Mouse (Mus musculus): ENCODE measurements around the gene Tent5c. TPM values are rescaled to one million over a fixed set of nuclear protein-coding genes. Genes with fewer than 3 reads are reported as not detected.

Gene Tent5c
- polyA plus RNA-seq, 1 experiment from 2014 or later = 3.8 TPM

GRCm38 (mm10) chr3:100521626-100522025 is 32.5 kb upstream of the Tent5c start:
- Histone ChIP-seq H3K36me3 (ENCODE audit: control insufficient read depth, insufficient read depth, low read length) (no peaks in the 10 kb centered on the region), H3K27me3 (ENCODE audit: control insufficient read depth, insufficient read depth, low read length) (no peaks in the 10 kb centered on the region), H3K4me2 (ENCODE audit: low read depth, low read length, severe bottlenecking) (no peak overlapping the region), H3K9ac (ENCODE audit: low read length) (no peak overlapping the region), H3K9me3 (ENCODE audit: control insufficient read depth, low read length) (no peaks in the 10 kb centered on the region), H3K4me3 (ENCODE audit: low read depth, low read length) (no peak overlapping the region), H3K4me1 (replicated peaks; ENCODE audit: control insufficient read depth, insufficient read depth, low read length) (no peaks in the 10 kb centered on the region), H3K27ac (ENCODE audit: low read depth, low read length) (no peak overlapping the region)
- DNase-seq (ENCODE audit: low spot score) = no peak
- 50% methylated on average over 1 of the region's 1 CpGs for WGBS
- no peak for ATAC-seq (replicated peaks; ENCODE audit: low FRiP score)

GRCm38 (mm10) chr3:100515754-100516141 is 26.6 kb upstream of the Tent5c start:
- Histone ChIP-seq H3K4me2 (ENCODE audit: low read depth, low read length, severe bottlenecking) (no peak overlapping the region), H3K9ac (ENCODE audit: low read length) (no peak overlapping the region), H3K27ac (ENCODE audit: low read depth, low read length) (no peak overlapping the region), H3K36me3 (ENCODE audit: control insufficient read depth, insufficient read depth, low read length) (no peaks in the 10 kb centered on the region), H3K4me1 (replicated peaks; ENCODE audit: control insufficient read depth, insufficient read depth, low read length) (no peaks in the 10 kb centered on the region), H3K27me3 (ENCODE audit: control insufficient read depth, insufficient read depth, low read length) (no peaks in the 10 kb centered on the region), H3K9me3 (ENCODE audit: control insufficient read depth, low read length) (no peaks in the 10 kb centered on the region), H3K4me3 (ENCODE audit: low read depth, low read length) (no peak overlapping the region)
- DNase-seq (ENCODE audit: low spot score) = no peak
- ATAC-seq (replicated peaks; ENCODE audit: low FRiP score) = no peak
- WGBS = 87% methylated on average over 5 of the region's 5 CpGs

DNA sequence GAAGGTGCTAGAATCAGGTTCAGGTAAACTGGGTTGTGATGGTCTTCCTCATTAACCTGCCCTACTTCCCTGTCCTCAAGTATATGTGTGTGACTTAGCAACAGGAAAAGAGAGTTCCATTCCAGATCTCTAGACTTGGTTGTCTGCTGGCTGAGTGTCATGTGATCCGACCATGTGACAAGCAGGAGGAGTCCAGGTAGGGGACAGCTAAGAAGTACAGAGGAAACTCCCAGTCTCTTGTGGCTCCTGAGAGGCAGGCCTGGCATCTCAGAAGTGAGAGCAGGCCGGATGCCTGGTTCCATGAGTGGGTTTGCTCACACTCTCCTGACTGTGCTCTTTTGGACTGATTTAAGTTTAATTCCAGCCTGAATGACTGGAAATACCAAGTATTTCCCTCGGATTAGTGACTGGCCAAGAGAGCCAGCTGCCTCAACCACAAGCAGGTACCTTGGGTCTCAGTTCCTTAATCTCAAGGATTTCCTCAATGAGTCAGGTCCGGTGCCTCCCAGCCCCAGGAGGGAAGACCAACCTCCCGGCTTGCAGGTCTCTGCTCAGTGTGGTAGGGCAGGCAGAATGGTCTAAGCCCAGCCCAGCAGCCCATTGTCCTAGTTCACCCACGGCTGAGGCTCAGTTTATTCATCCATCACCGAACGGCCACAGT is 26.1 kb upstream of the Tent5c start:
- Histone ChIP-seq H3K9me3 (ENCODE audit: control insufficient read depth, low read length) (no peaks in the 10 kb centered on the region), H3K27ac (ENCODE audit: low read depth, low read length) (no peak overlapping the region)

DNA sequence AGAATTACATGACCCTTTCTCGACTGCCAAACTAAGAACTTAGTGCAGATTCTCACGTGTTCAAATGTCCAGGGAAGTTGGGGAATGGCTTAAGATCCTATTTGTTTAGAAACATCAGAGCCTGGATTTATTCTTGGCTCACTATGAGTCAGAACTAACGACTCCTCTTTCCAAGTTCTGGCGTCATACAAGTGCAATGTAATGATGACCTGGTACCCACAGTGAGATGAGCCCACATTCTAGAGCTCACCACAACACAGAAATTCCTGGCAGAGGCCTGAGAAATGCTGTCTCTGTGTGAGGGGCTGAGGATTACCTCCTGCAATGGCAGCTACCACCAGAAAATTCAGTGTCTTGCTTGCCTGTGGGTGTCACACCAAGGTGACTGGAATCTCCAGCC is 18.1 kb upstream of the Tent5c start:
- WGBS = 83% methylated on average over 4 of the region's 4 CpGs
- H3K4me2 ChIP-seq (ENCODE audit: low read depth, low read length, severe bottlenecking) = no peak overlapping the region
- no peaks in the 10 kb centered on the region for H3K4me1 ChIP-seq (replicated peaks; ENCODE audit: control insufficient read depth, insufficient read depth, low read length)
- no peak overlapping the region for H3K9ac ChIP-seq (ENCODE audit: low read length)
- no peak for DNase-seq (ENCODE audit: low spot score)
- no peaks in the 10 kb centered on the region for H3K27me3 ChIP-seq (ENCODE audit: control insufficient read depth, insufficient read depth, low read length)
- H3K27ac ChIP-seq (ENCODE audit: low read depth, low read length) = no peak overlapping the region
- no peaks in the 10 kb centered on the region for H3K36me3 ChIP-seq (ENCODE audit: control insufficient read depth, insufficient read depth, low read length)
- H3K9me3 ChIP-seq (ENCODE audit: control insufficient read depth, low read length) = no peaks in the 10 kb centered on the region
- H3K4me3 ChIP-seq (ENCODE audit: low read depth, low read length) = no peak overlapping the region
- no peak for ATAC-seq (replicated peaks; ENCODE audit: low FRiP score)

More for the DNA sequence above, 26.1 kb upstream of the Tent5c start:
- WGBS = 74% methylated on average over 8 of the region's 8 CpGs
- DNase-seq (ENCODE audit: low spot score) = no peak
- Histone ChIP-seq H3K27me3 (ENCODE audit: control insufficient read depth, insufficient read depth, low read length) (no peaks in the 10 kb centered on the region), H3K4me3 (ENCODE audit: low read depth, low read length) (no peak overlapping the region), H3K4me1 (replicated peaks; ENCODE audit: control insufficient read depth, insufficient read depth, low read length) (no peaks in the 10 kb centered on the region), H3K4me2 (ENCODE audit: low read depth, low read length, severe bottlenecking) (no peak overlapping the region), H3K36me3 (ENCODE audit: control insufficient read depth, insufficient read depth, low read length) (no peaks in the 10 kb centered on the region), H3K9ac (ENCODE audit: low read length) (no peak overlapping the region)
- ATAC-seq (replicated peaks; ENCODE audit: low FRiP score) = no peak

DNA sequence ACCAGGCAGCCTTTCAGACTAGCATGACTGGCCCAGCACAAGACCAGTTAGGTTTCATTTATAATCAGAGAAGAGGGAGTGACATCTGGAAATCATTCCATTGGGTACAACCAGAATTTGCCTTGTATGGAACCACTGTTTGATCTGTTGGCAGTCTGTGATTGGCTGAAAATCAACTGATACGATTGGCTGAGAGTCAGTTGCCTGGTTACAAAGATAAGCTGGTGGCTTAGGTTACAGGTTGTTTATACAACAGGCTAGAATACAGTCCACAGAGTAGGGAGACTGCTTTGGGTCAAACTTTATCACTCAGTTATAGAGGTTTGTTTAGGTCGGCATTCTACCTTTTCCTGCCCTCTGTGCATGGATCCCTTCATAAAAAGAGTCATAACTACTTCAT is 17.6 kb upstream of the Tent5c start:
- no peaks in the 10 kb centered on the region for H3K4me1 ChIP-seq (replicated peaks; ENCODE audit: control insufficient read depth, insufficient read depth, low read length)
- H3K9ac ChIP-seq (ENCODE audit: low read length) = no peak overlapping the region
- H3K4me2 ChIP-seq (ENCODE audit: low read depth, low read length, severe bottlenecking) = no peak overlapping the region
- no peak overlapping the region for H3K27ac ChIP-seq (ENCODE audit: low read depth, low read length)
- no peak overlapping the region for H3K4me3 ChIP-seq (ENCODE audit: low read depth, low read length)
- no peaks in the 10 kb centered on the region for H3K36me3 ChIP-seq (ENCODE audit: control insufficient read depth, insufficient read depth, low read length)
- WGBS = 77% methylated on average over 2 of the region's 2 CpGs
- no peaks in the 10 kb centered on the region for H3K9me3 ChIP-seq (ENCODE audit: control insufficient read depth, low read length)
- ATAC-seq (replicated peaks; ENCODE audit: low FRiP score) (no peak), DNase-seq (ENCODE audit: low spot score) (no peak)
- H3K27me3 ChIP-seq (ENCODE audit: control insufficient read depth, insufficient read depth, low read length) = no peaks in the 10 kb centered on the region

DNA sequence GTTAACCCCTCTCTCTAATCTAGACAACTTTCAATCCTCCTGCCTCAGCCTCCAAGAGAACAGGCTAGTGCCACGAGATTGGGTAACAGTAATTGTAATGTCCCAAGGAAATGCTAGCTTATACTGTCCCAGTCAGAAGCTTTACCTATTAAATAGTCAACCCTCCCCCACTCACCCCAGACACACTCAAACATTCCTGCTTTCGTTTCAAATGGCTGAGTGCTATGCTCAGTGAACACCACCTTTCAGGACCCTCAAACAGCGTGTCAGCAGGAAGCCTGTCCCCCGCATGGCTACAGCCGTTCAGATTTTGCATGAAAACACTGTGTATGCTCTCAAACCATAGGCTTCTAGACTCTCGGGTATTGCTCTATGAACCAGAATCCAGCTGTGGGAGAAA is 14.8 kb upstream of the Tent5c start:
- WGBS = 84% methylated on average over 6 of the region's 6 CpGs
- Histone ChIP-seq H3K27ac (ENCODE audit: low read depth, low read length) (no peak overlapping the region), H3K9me3 (ENCODE audit: control insufficient read depth, low read length) (no peaks in the 10 kb centered on the region; the same call in 1 of the 2 replicates)

DNA sequence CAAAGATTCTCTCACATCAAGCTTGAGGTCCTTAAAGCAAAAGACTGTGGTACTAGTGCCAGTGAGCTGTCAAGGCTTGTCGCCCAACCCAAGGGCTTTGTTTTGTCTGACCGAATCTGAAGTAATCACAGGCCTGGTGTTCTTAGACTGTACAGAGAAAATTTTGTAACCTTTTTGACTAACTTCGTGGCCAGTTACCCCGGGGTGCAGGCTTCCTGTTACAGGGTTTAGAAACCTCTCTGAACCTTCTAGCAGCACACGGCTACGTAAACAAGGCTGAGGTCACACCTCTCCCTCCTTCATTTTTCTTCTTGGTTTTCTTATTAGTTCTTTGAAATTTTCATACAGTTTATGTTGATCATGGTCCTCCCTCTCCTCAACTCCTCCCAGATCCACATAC is 13.4 kb upstream of the Tent5c start:
- no peak overlapping the region for H3K4me3 ChIP-seq (ENCODE audit: low read depth, low read length)
- no peak overlapping the region for H3K4me2 ChIP-seq (ENCODE audit: low read depth, low read length, severe bottlenecking)
- DNase-seq (ENCODE audit: low spot score) (no peak), ATAC-seq (replicated peaks; ENCODE audit: low FRiP score) (no peak)
- 89% methylated on average over 6 of the region's 6 CpGs for WGBS
- H3K9ac ChIP-seq (ENCODE audit: low read length) = no peak overlapping the region
- no peak overlapping the region for H3K27ac ChIP-seq (ENCODE audit: low read depth, low read length)
- no peaks in the 10 kb centered on the region; the same call in 1 of the 2 replicates for H3K9me3 ChIP-seq (ENCODE audit: control insufficient read depth, low read length)
- H3K4me1 ChIP-seq (replicated peaks; ENCODE audit: control insufficient read depth, insufficient read depth, low read length) = no peaks in the 10 kb centered on the region
- H3K36me3 ChIP-seq (ENCODE audit: control insufficient read depth, insufficient read depth, low read length) = no peaks in the 10 kb centered on the region
- no peaks in the 10 kb centered on the region for H3K27me3 ChIP-seq (ENCODE audit: control insufficient read depth, insufficient read depth, low read length)

More for the DNA sequence above, 14.8 kb upstream of the Tent5c start:
- Histone ChIP-seq H3K4me1 (replicated peaks; ENCODE audit: control insufficient read depth, insufficient read depth, low read length) (no peaks in the 10 kb centered on the region), H3K27me3 (ENCODE audit: control insufficient read depth, insufficient read depth, low read length) (no peaks in the 10 kb centered on the region), H3K4me3 (ENCODE audit: low read depth, low read length) (no peak overlapping the region), H3K9ac (ENCODE audit: low read length) (no peak overlapping the region), H3K36me3 (ENCODE audit: control insufficient read depth, insufficient read depth, low read length) (no peaks in the 10 kb centered on the region), H3K4me2 (ENCODE audit: low read depth, low read length, severe bottlenecking) (no peak overlapping the region)
- DNase-seq (ENCODE audit: low spot score) (no peak), ATAC-seq (replicated peaks; ENCODE audit: low FRiP score) (no peak)

DNA sequence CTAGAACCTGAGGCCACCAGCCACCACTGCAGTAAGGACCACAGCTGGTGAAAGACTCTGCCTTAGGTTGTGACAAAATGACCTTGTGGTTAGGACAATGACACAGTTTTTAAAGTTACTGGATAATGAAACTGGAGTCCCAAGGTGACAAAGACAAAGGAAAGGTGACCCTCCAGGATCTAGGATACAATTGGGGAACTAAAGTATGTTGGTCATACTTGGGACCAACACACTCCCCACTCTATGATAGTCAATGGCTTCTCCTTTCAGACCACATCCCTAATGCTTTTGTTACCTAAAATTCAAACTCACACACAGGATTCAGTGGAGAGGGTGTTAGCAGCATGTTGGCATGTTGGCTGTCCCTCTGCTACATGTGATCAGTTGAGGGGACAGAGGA is 12.8 kb upstream of the Tent5c start:
- DNase-seq (ENCODE audit: low spot score) = no peak
- ATAC-seq (replicated peaks; ENCODE audit: low FRiP score) = no peak

GRCm38 (mm10) chr3:100496081-100496480 is 7.0 kb upstream of the Tent5c start:
- Histone ChIP-seq H3K36me3 (ENCODE audit: control insufficient read depth, insufficient read depth, low read length) (no peaks in the 10 kb centered on the region), H3K27me3 (ENCODE audit: control insufficient read depth, insufficient read depth, low read length) (no peaks in the 10 kb centered on the region), H3K27ac (ENCODE audit: low read depth, low read length) (no peak overlapping the region), H3K4me3 (ENCODE audit: low read depth, low read length) (no peak overlapping the region), H3K9me3 (ENCODE audit: control insufficient read depth, low read length) (no peaks in the 10 kb centered on the region; the same call in 1 of the 2 replicates), H3K4me1 (replicated peaks; ENCODE audit: control insufficient read depth, insufficient read depth, low read length) (no peaks in the 10 kb centered on the region), H3K9ac (ENCODE audit: low read length) (no peak overlapping the region), H3K4me2 (ENCODE audit: low read depth, low read length, severe bottlenecking) (no peak overlapping the region)
- ATAC-seq (replicated peaks; ENCODE audit: low FRiP score) (no peak), DNase-seq (ENCODE audit: low spot score) (no peak)
- 64% methylated on average over 3 of the region's 3 CpGs for WGBS

More for the DNA sequence above, 12.8 kb upstream of the Tent5c start:
- Histone ChIP-seq H3K27me3 (ENCODE audit: control insufficient read depth, insufficient read depth, low read length) (no peaks in the 10 kb centered on the region), H3K9me3 (ENCODE audit: control insufficient read depth, low read length) (no peaks in the 10 kb centered on the region; the same call in 1 of the 2 replicates), H3K36me3 (ENCODE audit: control insufficient read depth, insufficient read depth, low read length) (no peaks in the 10 kb centered on the region), H3K9ac (ENCODE audit: low read length) (no peak overlapping the region), H3K4me2 (ENCODE audit: low read depth, low read length, severe bottlenecking) (no peak overlapping the region), H3K4me3 (ENCODE audit: low read depth, low read length) (no peak overlapping the region), H3K4me1 (replicated peaks; ENCODE audit: control insufficient read depth, insufficient read depth, low read length) (no peaks in the 10 kb centered on the region), H3K27ac (ENCODE audit: low read depth, low read length) (no peak overlapping the region)

All from forebrain, embryonic 11.5 days (tissue).